Mouse (Mus musculus): ENCODE results near the gene Serpinc1.
"Not testable (repeated sequence)": the region's sequence is repeated elsewhere in the genome, so short reads cannot be mapped to it uniquely, and the experiment has no call there.

Serpinc1 gene

GRCm38 (mm10) chr1:161025410-161026210 is 47.2 kb downstream of the Serpinc1 start:
- DNase-seq (ENCODE audit: low spot score) = no peak

- no peak for DNase-seq (ENCODE audit: low spot score)
Observed at GRCm38 (mm10) chr1:161027196-161027595, 48.8 kb downstream of the Serpinc1 start.

- not testable (repeated sequence) for DNase-seq (ENCODE audit: low spot score)
Observed at GRCm38 (mm10) chr1:161028427-161028826, 50.0 kb downstream of the Serpinc1 start.

- DNase-seq (ENCODE audit: low spot score) = no peak
Observed at GRCm38 (mm10) chr1:161030058-161030457, 51.7 kb downstream of the Serpinc1 start.

GRCm38 (mm10) chr1:161031881-161032280 is 53.5 kb downstream of the Serpinc1 start:
- DNase-seq (ENCODE audit: low spot score) = no peak

GRCm38 (mm10) chr1:161032345-161032744 is 54.0 kb downstream of the Serpinc1 start:
- peak; percentile 58 for DNase-seq (ENCODE audit: low spot score)

- no peak for DNase-seq (ENCODE audit: low spot score)
Observed at GRCm38 (mm10) chr1:161033856-161034434, 55.6 kb downstream of the Serpinc1 start.

- peak; percentile 99 for DNase-seq (ENCODE audit: low spot score)
Observed at GRCm38 (mm10) chr1:161034435-161035280, 56.3 kb downstream of the Serpinc1 start, which contains the start of gene Zbtb37. Gene Zbtb37, minus strand, starts transcription at chr1:161034849.

GRCm38 (mm10) chr1:161035281-161035785 is 56.9 kb downstream of the Serpinc1 start:
- no peak for DNase-seq (ENCODE audit: low spot score)

GRCm38 (mm10) chr1:161035786-161036404 is 57.5 kb downstream of the Serpinc1 start:
- DNase-seq (ENCODE audit: low spot score) = no peak

- DNase-seq (ENCODE audit: low spot score) = no peak
Observed at GRCm38 (mm10) chr1:161036411-161036841, 58.0 kb downstream of the Serpinc1 start.

- DNase-seq (ENCODE audit: low spot score) = no peak
Observed at GRCm38 (mm10) chr1:161037026-161037425, 58.6 kb downstream of the Serpinc1 start.

GRCm38 (mm10) chr1:161037599-161037998 is 59.2 kb downstream of the Serpinc1 start:
- no peak for DNase-seq (ENCODE audit: low spot score)

- DNase-seq (ENCODE audit: low spot score) = no peak
Observed at GRCm38 (mm10) chr1:161038004-161038403, 59.6 kb downstream of the Serpinc1 start.

- DNase-seq (ENCODE audit: low spot score) = no peak
Observed at GRCm38 (mm10) chr1:161038968-161039721, 60.8 kb downstream of the Serpinc1 start.

- DNase-seq (ENCODE audit: low spot score) = no peak
Observed at GRCm38 (mm10) chr1:161039741-161040425, 61.5 kb downstream of the Serpinc1 start.

GRCm38 (mm10) chr1:161040426-161040770 is 62.0 kb downstream of the Serpinc1 start:
- no peak for DNase-seq (ENCODE audit: low spot score)

GRCm38 (mm10) chr1:161040855-161041254 is 62.5 kb downstream of the Serpinc1 start:
- no peak for DNase-seq (ENCODE audit: low spot score)

GRCm38 (mm10) chr1:161041261-161042020 is 63.1 kb downstream of the Serpinc1 start:
- no peak for DNase-seq (ENCODE audit: low spot score)

- no peak for DNase-seq (ENCODE audit: low spot score)
Observed at GRCm38 (mm10) chr1:161046972-161047371, 68.6 kb downstream of the Serpinc1 start.
